Mouse (Mus musculus) MEL (cell line): ENCODE measurements around the gene Rpl29.

Experiments used
- BHLHE40 ChIP-seq: IDR thresholded peaks from 2 replicates; pipeline ENCODE4 v1.6.1; 2012; ENCODE audit warnings: low read depth, mild to moderate bottlenecking, inconsistent platforms, low read length, improper control_type of control experiment, borderline replicate concordance
- CTCF ChIP-seq, 3 experiments: IDR thresholded peaks in 2 of 3; conservative IDR thresholded peaks in 1 of 3; 2 replicates each; pipeline ENCODE4 v1.5.1; 2011 to 2012; ENCODE audit warnings: low read length in 3 of 3, low read depth in 2 of 3, mild to moderate bottlenecking in 2 of 3, improper control_type of control experiment in 1 of 3, inconsistent platforms in 1 of 3, mixed read lengths in 1 of 3, moderate library complexity in 1 of 3; ENCODE audit not compliant: control insufficient read depth in 1 of 3, insufficient read depth in 1 of 3, poor library complexity in 1 of 3, severe bottlenecking in 1 of 3
- E2F4 ChIP-seq: IDR thresholded peaks from 2 replicates; pipeline ENCODE4 v1.6.1; 2011; ENCODE audit warnings: low read depth, low read length, improper control_type of control experiment, borderline replicate concordance
- MEF2A ChIP-seq: IDR thresholded peaks from 2 replicates; pipeline ENCODE4 v1.6.1; 2014; ENCODE audit warnings: low read depth, mild to moderate bottlenecking, inconsistent platforms, low read length, improper control_type of control experiment; ENCODE audit not compliant: poor library complexity, insufficient replicate concordance, severe bottlenecking; ENCODE audit errors: extremely low read depth
- POLR2A ChIP-seq, 2 experiments: IDR thresholded peaks; 2 replicates each; pipeline ENCODE4 v1.6.1; 2011 to 2012; ENCODE audit warnings: low read length in 2 of 2, mild to moderate bottlenecking in 2 of 2, control low read depth in 1 of 2, improper control_type of control experiment in 1 of 2, low read depth in 1 of 2, moderate library complexity in 1 of 2; ENCODE audit not compliant: control insufficient read depth in 1 of 2, insufficient read depth in 1 of 2, poor library complexity in 1 of 2
- POLR2AphosphoS2 ChIP-seq: IDR thresholded peaks from 2 replicates; pipeline ENCODE4 v1.6.1; 2011; ENCODE audit warnings: low read length, improper control_type of control experiment
- POLR2AphosphoS5 ChIP-seq: IDR thresholded peaks from 2 replicates; pipeline ENCODE4 v1.6.1; 2012; ENCODE audit warnings: low read depth, borderline replicate concordance, mild to moderate bottlenecking, inconsistent platforms, low read length, moderate library complexity, mixed read lengths
- TAL1 ChIP-seq: IDR thresholded peaks from 2 replicates; pipeline ENCODE4 v1.6.1; 2012; ENCODE audit warnings: mild to moderate bottlenecking, inconsistent platforms, low read length, moderate library complexity, mixed read lengths
- ZNF384 ChIP-seq: IDR thresholded peaks from 2 replicates; pipeline ENCODE4 v1.6.1; 2012; ENCODE audit warnings: low read depth, mild to moderate bottlenecking, inconsistent platforms, low read length, improper control_type of control experiment

- TF ChIP-seq ZNF384 (no peak), BHLHE40 (no peak), CTCF (IDR thresholded peaks at IDR 0.05 in 2 of 3, conservative IDR thresholded peaks at IDR 0.05 in 1 of 3; ENCODE audit: control insufficient read depth in 1 of 3, insufficient read depth in 1 of 3, low read depth in 2 of 3, low read length in 3 of 3, poor library complexity in 1 of 3, severe bottlenecking in 1 of 3) (no peak), MEF2A (no peak), POLR2A (IDR thresholded peaks at IDR 0.05; ENCODE audit: control insufficient read depth in 1 of 2, insufficient read depth in 1 of 2, low read depth in 1 of 2, low read length in 2 of 2, poor library complexity in 1 of 2) (no peak), POLR2AphosphoS2 (no peak), TAL1 (no peak), E2F4 (no peak), POLR2AphosphoS5 (no peak)
Measured at GRCm38 (mm10) chr9:106402607-106403375, 26.5 kb upstream of the Rpl29 start.
